Mouse (Mus musculus) brain, embryonic 14.5 days (tissue): ENCODE results near the gene Fbxl16. TPM values are rescaled to one million over a fixed set of nuclear protein-coding genes. Genes with fewer than 3 reads are reported as not detected.
A peak's percentile ranks its signal among the peaks of the same experiment; 100 is the strongest.

Experiments
- DNase-seq: peaks from one replicate; pipeline ENCODE4 v3.0.0-alpha.2; 2011; ENCODE audit warnings: low read depth
- CTCF ChIP-seq: fragments of 200-500 bp; IDR thresholded peaks from 2 replicates; pipeline ENCODE4 v1.5.1; 2012; ENCODE audit warnings: inconsistent platforms, mild to moderate bottlenecking, moderate library complexity, borderline replicate concordance; ENCODE audit not compliant: insufficient read depth, insufficient read length; ENCODE audit errors: extremely low read depth
- POLR2A ChIP-seq: fragments of 200-500 bp; IDR thresholded peaks from 2 replicates; pipeline ENCODE4 v1.6.1; 2012; ENCODE audit warnings: mild to moderate bottlenecking, inconsistent platforms, borderline replicate concordance; ENCODE audit not compliant: poor library complexity, insufficient read depth, insufficient read length, severe bottlenecking; ENCODE audit errors: extremely low read depth
- polyA plus RNA-seq: library from polyadenylated mRNA; depleted of rRNA; stranded (reverse); fragments of >200 nt; gene quantifications from 2 replicates; pipeline ENCODE4 v1.2.3, GENCODE M21; 2012; rRNA removed

The Fbxl16 gene
- polyA plus RNA-seq, 1 experiment: 101 TPM

- TF ChIP-seq POLR2A (no peak), CTCF (no peak)
Measured at GRCm38 (mm10) chr17:25861704-25862612, 53.1 kb downstream of the Fbxl16 start.

GRCm38 (mm10) chr17:25863681-25864080 is 54.8 kb downstream of the Fbxl16 start:
- DNase-seq: no peak
- no peak for TF ChIP-seq POLR2A
- TF ChIP-seq CTCF: no peak

More at GRCm38 (mm10) chr17:25861704-25862612, 53.1 kb downstream of the Fbxl16 start:
- DNase-seq: no peak

- no peak for TF ChIP-seq CTCF
- no peak for TF ChIP-seq POLR2A
- DNase-seq: no peak
Measured at GRCm38 (mm10) chr17:25864311-25864710, 55.4 kb downstream of the Fbxl16 start.

- DNase-seq: no peak
- TF ChIP-seq CTCF (no peak), POLR2A (no peak)
Measured at GRCm38 (mm10) chr17:25865288-25865687, 56.4 kb downstream of the Fbxl16 start.

GRCm38 (mm10) chr17:25866172-25866571 is 57.3 kb downstream of the Fbxl16 start:
- TF ChIP-seq CTCF (no peak), POLR2A (no peak)

GRCm38 (mm10) chr17:25867509-25867835 is 58.6 kb downstream of the Fbxl16 start:
- DNase-seq: no peak
- TF ChIP-seq POLR2A: no peak
- TF ChIP-seq CTCF: no peak

More at GRCm38 (mm10) chr17:25866172-25866571, 57.3 kb downstream of the Fbxl16 start:
- DNase-seq: no peak

- no peak for TF ChIP-seq CTCF
- TF ChIP-seq POLR2A: no peak
- no peak for DNase-seq
Measured at GRCm38 (mm10) chr17:25867836-25868600, 59.1 kb downstream of the Fbxl16 start.

- peak; percentile 92 for DNase-seq
- TF ChIP-seq CTCF (no peak), POLR2A (0 out of 2 replicates have a peak, but pooled peaks have one; percentile 18)
Measured at GRCm38 (mm10) chr17:25868601-25869191, 59.8 kb downstream of the Fbxl16 start, which contains the start of gene Mcrip2. Gene Mcrip2, minus strand, starts transcription at chr17:25868764.

- no peak for DNase-seq
- TF ChIP-seq CTCF: no peak
- no peak for TF ChIP-seq POLR2A
Measured at GRCm38 (mm10) chr17:25869498-25869897, 60.6 kb downstream of the Fbxl16 start.

- TF ChIP-seq POLR2A (no peak), CTCF (no peak)
- no peak for DNase-seq
Measured at GRCm38 (mm10) chr17:25869954-25870353, 61.1 kb downstream of the Fbxl16 start.

Other genes starting within 250 kb of the Fbxl16 start
- 17.6 and 17.9 TPM in 2 replicates for gene Sox8, start 238.4 kb upstream of the Fbxl16 start, polyA plus RNA-seq
- 11.7 and 16.0 TPM in 2 replicates for gene Lmf1, start 230.0 kb upstream of the Fbxl16 start, polyA plus RNA-seq
- 0.90 and 1.1 TPM in 2 replicates for gene Gng13, start 91.9 kb upstream of the Fbxl16 start, polyA plus RNA-seq
- 12.4 and 18.7 TPM in 2 replicates for gene Chtf18, start 81.7 kb upstream of the Fbxl16 start, polyA plus RNA-seq
- 43.2 and 59.4 TPM in 2 replicates for gene Rpusd1, start 81.4 kb upstream of the Fbxl16 start, polyA plus RNA-seq
- gene Mslnl, start 73.0 kb upstream of the Fbxl16 start, polyA plus RNA-seq: 0.09 TPM in 1 of 2 replicates, not detected in the other
- 0.07 and 0.19 TPM in 2 replicates for gene Msln, start 54.7 kb upstream of the Fbxl16 start, polyA plus RNA-seq
- gene Narfl, start 35.3 kb upstream of the Fbxl16 start, polyA plus RNA-seq: 26.7 and 30.6 TPM in 2 replicates
- gene Haghl, start 23.4 kb upstream of the Fbxl16 start, polyA plus RNA-seq: 167 and 268 TPM in 2 replicates
- gene Ccdc78, start 22.5 kb upstream of the Fbxl16 start, polyA plus RNA-seq: 0.08 and 0.11 TPM in 2 replicates
- 93.9 and 145 TPM in 2 replicates for gene Fam173a, start 16.2 kb upstream of the Fbxl16 start, polyA plus RNA-seq
- 0.12 and 0.21 TPM in 2 replicates for gene AC134908.4, start 13.4 kb upstream of the Fbxl16 start, polyA plus RNA-seq
- gene Metrn, start 11.9 kb upstream of the Fbxl16 start, polyA plus RNA-seq: 107 and 109 TPM in 2 replicates
- 47.0 and 57.5 TPM in 2 replicates for gene Wdr24, start 14.5 kb downstream of the Fbxl16 start, polyA plus RNA-seq
- gene Jmjd8, start 19.8 kb downstream of the Fbxl16 start, polyA plus RNA-seq: 80.0 and 93.6 TPM in 2 replicates
- 252 and 308 TPM in 2 replicates for gene Stub1, start 24.3 kb downstream of the Fbxl16 start, polyA plus RNA-seq
- 56.2 and 67.3 TPM in 2 replicates for gene Rhbdl1, start 28.2 kb downstream of the Fbxl16 start, polyA plus RNA-seq
- gene Gm20683, start 32.7 kb downstream of the Fbxl16 start, polyA plus RNA-seq: 26.6 and 40.8 TPM in 2 replicates
- 88.4 and 111 TPM in 2 replicates for gene Rhot2, start 35.8 kb downstream of the Fbxl16 start, polyA plus RNA-seq
- 49.5 and 81.1 TPM in 2 replicates for gene Wdr90, start 52.4 kb downstream of the Fbxl16 start, polyA plus RNA-seq
- 11.7 and 14.8 TPM in 2 replicates for gene Mcrip2, start 59.7 kb downstream of the Fbxl16 start, polyA plus RNA-seq
- 71.4 and 89.5 TPM in 2 replicates for gene Mettl26, start 66.0 kb downstream of the Fbxl16 start, polyA plus RNA-seq
- 0.66 and 0.90 TPM in 2 replicates for gene Wfikkn1, start 71.8 kb downstream of the Fbxl16 start, polyA plus RNA-seq
- 88.3 and 98.8 TPM in 2 replicates for gene Rab40c, start 110.6 kb downstream of the Fbxl16 start, polyA plus RNA-seq
- 117 and 126 TPM in 2 replicates for gene Pigq, start 135.9 kb downstream of the Fbxl16 start, polyA plus RNA-seq
- 0.08 and 0.56 TPM in 2 replicates for gene Nhlrc4, start 135.9 kb downstream of the Fbxl16 start, polyA plus RNA-seq
- gene A930017K11Rik, start 143.5 kb downstream of the Fbxl16 start, polyA plus RNA-seq: 0.66 and 1.0 TPM in 2 replicates
- gene Capn15, start 176.7 kb downstream of the Fbxl16 start, polyA plus RNA-seq: 50.4 and 50.5 TPM in 2 replicates